Mouse (Mus musculus) forebrain, embryonic 13.5 days (tissue): Measurements from ENCODE around the gene Grpel1. TPM values are rescaled to one million over a fixed set of nuclear protein-coding genes. Genes with fewer than 3 reads are reported as not detected.
A peak's percentile ranks its signal among the peaks of the same experiment; 100 is the strongest.

Source experiments
- ATAC-seq: fragments of 200-750 bp; cut with Nextera tagmentation; 2 replicates; pipeline ENCODE4 v1.8.0; 2017
- H3K27ac ChIP-seq: fragments of 300-500 bp; sonication (generic); 2 replicates; pipeline ENCODE4 v1.5.1; 2015; ENCODE audit warnings: inconsistent platforms, mild to moderate bottlenecking, moderate library complexity
- H3K27me3 ChIP-seq: fragments of 300-500 bp; sonication (generic); 2 replicates; pipeline ENCODE4 v1.6.1; 2015; ENCODE audit warnings: mild to moderate bottlenecking, inconsistent platforms
- H3K36me3 ChIP-seq: fragments of 300-500 bp; sonication (generic); 2 replicates; pipeline ENCODE4 v1.6.1; 2015; ENCODE audit warnings: mild to moderate bottlenecking, inconsistent platforms; ENCODE audit not compliant: poor library complexity, severe bottlenecking
- H3K4me1 ChIP-seq: fragments of 300-500 bp; sonication (generic); 2 replicates; pipeline ENCODE4 v1.6.1; 2015; ENCODE audit warnings: inconsistent platforms
- H3K4me2 ChIP-seq: fragments of 300-500 bp; sonication (generic); 2 replicates; pipeline ENCODE4 v1.6.1; 2015; ENCODE audit warnings: inconsistent platforms, mild to moderate bottlenecking, moderate library complexity
- H3K4me3 ChIP-seq: fragments of 300-500 bp; sonication (generic); 2 replicates; pipeline ENCODE4 v1.5.1; 2015; ENCODE audit warnings: mild to moderate bottlenecking, inconsistent platforms
- H3K9ac ChIP-seq: fragments of 300-500 bp; sonication (generic); 2 replicates; pipeline ENCODE4 v1.6.1; 2015; ENCODE audit warnings: mild to moderate bottlenecking, inconsistent platforms
- H3K9me3 ChIP-seq: fragments of 300-500 bp; sonication (generic); replicated peaks from 2 replicates; pipeline ENCODE4 v1.6.1; 2016; ENCODE audit warnings: inconsistent platforms
- WGBS: fragments of 180-500 bp; shearing (Covaris S2); methylation state at CpG from one replicate; pipeline ENCODE4 v1.1.7; 2015; 5-methylcytosine and 5-hydroxymethylcytosine counted together
- polyA plus RNA-seq: library from polyadenylated mRNA; unstranded; fragments of >200 nt; fragmentation: Nextera tagmentation; extraction: Ambion mirVana; gene quantifications from 2 replicates; pipeline ENCODE4 v1.2.1, GENCODE M21; 2015

The Grpel1 gene
- polyA plus RNA-seq, 1 experiment from 2014 or later, result 51.0 TPM

DNA sequence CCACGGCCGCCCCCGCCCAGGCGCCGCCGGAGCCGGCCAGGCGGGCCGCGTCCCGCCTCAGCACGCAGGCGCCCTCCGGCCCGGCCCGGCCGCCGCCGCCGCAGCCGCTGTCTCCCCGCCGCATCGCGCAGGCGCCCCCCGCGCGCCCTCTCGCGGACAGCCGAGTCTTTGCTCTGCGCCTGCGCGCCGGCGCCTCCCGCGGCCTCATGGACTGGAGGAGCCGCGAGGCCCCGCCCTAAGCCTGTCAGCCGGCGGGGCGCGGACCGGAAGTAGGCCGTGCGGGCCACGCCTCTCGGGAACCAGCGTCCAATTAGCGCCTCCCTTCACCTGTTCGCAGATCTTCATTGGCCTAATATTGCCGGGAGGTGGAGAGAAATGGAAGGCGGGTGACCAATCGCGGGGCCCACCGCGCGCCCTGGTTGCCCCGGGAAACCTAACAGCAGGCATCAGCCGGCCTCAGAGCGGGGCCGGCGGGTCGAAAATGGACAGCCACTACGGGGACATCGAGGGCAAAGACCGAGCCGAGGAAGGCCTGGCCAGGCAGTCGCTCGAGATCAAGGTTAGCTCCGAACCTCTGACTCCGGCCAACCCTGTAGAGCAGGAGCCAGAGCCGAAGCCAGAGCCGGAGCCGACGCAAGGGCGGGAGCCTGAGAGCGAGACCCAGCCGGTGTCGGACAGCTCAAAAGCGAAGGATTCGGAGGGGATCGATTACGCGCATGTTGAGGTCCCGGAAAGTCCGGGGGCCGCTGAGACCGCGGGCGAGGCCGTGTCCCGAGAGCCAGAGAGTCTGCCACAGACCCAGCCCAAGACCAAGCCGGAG lies 19.6 kb downstream of the Grpel1 start, which contains the start of the genes Tada2b and Ccdc96:
Tada2b (minus strand) TSS at position 115 of the 820 bp plus-strand sequence.
Ccdc96 (plus strand) TSS at position 418 of the 820 bp plus-strand sequence.
- H3K4me3 ChIP-seq, result peak within 1 kb of the TSS; percentile 90
- peak within 1 kb of the TSS; percentile 86 for H3K9ac ChIP-seq
- H3K9me3 ChIP-seq, result no peaks in the 10 kb centered on the region
- no peaks in the 10 kb centered on the region; the same call in 1 of the 2 replicates for H3K36me3 ChIP-seq
- H3K4me2 ChIP-seq, result peak within 1 kb of the TSS; percentile 93
- peaks cover 6% of the 10 kb centered on the region; the same call in 1 of the 2 replicates for H3K27me3 ChIP-seq
- peak within 1 kb of the TSS; percentile 81 for H3K27ac ChIP-seq
- H3K4me1 ChIP-seq, result peaks cover 41% of the 10 kb centered on the region
- under 1% methylated on average over 78 of the region's 97 CpGs for WGBS
- ATAC-seq, result peak; percentile 99

DNA sequence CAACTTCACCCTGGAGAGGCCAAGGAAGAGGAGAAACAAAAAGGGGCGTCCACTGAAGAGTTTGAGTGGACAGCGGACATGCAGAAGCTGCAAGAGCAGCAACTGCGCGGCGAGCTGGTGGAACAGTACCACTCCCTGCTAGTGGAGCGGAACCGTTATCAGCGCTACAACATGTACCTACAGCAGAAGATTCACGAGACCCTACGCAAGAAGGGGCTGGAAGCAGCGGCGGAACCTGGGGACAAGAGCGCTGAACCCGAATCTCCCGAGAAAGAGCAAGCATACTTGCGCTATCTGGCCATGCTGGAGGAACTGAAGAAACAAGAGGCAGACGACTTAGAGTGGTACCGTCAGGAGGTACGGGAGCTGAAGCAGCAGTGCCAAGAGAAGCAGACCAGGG lies 20.5 kb downstream of the Grpel1 start:
- Histone ChIP-seq H3K36me3 (no peaks in the 10 kb centered on the region; the same call in 1 of the 2 replicates), H3K9me3 (no peaks in the 10 kb centered on the region), H3K27me3 (peaks cover 6% of the 10 kb centered on the region; the same call in 1 of the 2 replicates), H3K4me1 (peaks cover 38% of the 10 kb centered on the region), H3K4me3 (peak overlapping the region; percentile 90), H3K9ac (peak overlapping the region; percentile 74), H3K4me2 (peak overlapping the region; percentile 93), H3K27ac (no peak overlapping the region)
- WGBS, result 48% methylated on average over 19 of the region's 19 CpGs
- no peak for ATAC-seq

DNA sequence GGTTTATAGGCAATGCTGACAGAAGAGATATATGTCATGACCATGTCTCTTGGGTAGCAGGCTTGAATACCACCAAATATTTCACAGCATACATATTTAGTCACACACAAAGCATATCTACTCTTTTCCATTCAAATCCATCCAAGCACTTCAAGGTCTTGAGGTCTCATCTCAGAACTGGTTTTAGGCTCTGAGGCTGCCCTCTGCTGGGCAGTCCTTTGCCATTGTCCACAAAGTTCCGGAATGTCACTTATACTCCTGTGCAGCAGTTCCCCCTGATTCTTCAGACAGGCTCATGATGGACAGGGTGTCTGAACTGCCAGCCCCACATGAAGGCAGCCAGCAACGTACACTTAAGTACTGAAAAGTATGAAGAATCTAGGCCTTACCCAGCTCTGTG lies 24.4 kb downstream of the Grpel1 start:
- Histone ChIP-seq H3K4me1 (peaks cover 11% of the 10 kb centered on the region), H3K4me3 (no peak overlapping the region), H3K27me3 (peaks cover 6% of the 10 kb centered on the region; the same call in 1 of the 2 replicates), H3K4me2 (no peak overlapping the region), H3K9me3 (no peaks in the 10 kb centered on the region), H3K27ac (no peak overlapping the region), H3K9ac (no peak overlapping the region), H3K36me3 (peaks cover 36% of the 10 kb centered on the region)
- 41% methylated on average over 2 of the region's 2 CpGs for WGBS
- ATAC-seq, result no peak

DNA sequence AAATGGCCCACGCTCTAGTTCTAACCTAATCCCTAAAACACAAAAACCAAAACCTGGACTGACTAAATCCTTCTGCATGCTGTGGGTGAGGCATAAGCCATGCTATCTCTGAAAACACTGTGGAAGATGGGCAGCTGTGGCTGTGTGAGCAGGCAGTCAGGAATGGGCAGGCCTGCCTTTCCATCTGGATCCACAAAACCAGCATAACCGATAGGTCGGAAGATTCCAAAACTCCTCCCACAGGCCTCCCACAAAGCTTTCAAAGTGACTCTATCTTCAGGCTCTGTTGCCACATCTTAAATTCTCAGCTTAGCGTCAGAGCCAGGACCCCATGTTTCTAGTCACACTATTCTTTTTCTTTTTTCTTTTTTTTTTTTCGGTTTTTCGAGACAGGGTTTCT lies 29.1 kb downstream of the Grpel1 start:
- no peak overlapping the region for H3K4me3 ChIP-seq
- H3K4me1 ChIP-seq, result no peaks in the 10 kb centered on the region
- H3K27me3 ChIP-seq, result no peaks in the 10 kb centered on the region
- peaks cover 71% of the 10 kb centered on the region for H3K36me3 ChIP-seq
- 87% methylated on average over 6 of the region's 6 CpGs for WGBS
- no peak overlapping the region for H3K4me2 ChIP-seq
- H3K27ac ChIP-seq, result no peak overlapping the region
- no peak overlapping the region for H3K9ac ChIP-seq
- H3K9me3 ChIP-seq, result no peaks in the 10 kb centered on the region
- ATAC-seq, result no peak

DNA sequence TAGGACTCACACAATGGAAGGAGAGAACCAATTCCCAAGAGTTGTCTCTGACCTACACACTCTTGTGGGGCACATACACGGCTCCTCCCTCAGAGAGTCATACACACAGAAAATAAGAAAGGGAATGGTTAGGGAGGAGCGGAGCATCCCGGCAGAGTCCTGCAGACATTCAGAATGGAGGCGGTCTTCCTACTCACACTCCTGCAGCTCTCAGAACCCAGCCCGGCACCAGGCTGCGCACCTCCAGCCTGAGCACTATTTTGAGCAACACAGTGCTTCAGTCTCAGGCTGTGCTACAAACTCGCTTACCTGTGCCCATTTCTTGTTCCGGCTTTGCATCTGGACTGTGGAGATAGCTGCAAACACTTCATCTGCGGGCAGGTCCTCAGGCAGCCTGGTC lies 29.9 kb downstream of the Grpel1 start:
- no peak for ATAC-seq
- WGBS, result 95% methylated on average over 9 of the region's 9 CpGs
- Histone ChIP-seq H3K4me3 (no peak overlapping the region), H3K27me3 (no peaks in the 10 kb centered on the region), H3K4me2 (no peak overlapping the region), H3K36me3 (peaks cover 75% of the 10 kb centered on the region), H3K9ac (no peak overlapping the region), H3K27ac (no peak overlapping the region), H3K9me3 (no peaks in the 10 kb centered on the region), H3K4me1 (no peaks in the 10 kb centered on the region)

DNA sequence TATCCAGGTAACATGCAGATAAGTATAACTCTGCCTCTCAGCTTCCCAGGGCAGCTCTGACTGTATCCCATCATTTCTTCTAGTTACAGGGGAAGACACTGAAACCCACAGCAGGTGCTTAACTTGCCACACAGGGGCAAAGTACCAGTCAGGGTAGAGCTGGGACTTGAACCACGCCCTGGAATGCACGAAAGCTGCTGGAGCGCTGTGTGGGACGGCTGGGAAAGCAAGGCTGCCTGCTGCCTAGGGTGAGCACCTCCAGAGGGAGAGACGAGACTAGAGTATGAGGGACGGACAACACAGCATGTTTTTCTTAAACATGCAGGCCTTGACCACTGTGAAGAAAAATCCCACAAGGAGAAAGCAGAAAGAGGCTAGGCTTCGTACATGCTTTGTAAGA lies 40.4 kb downstream of the Grpel1 start:
- ATAC-seq, result no peak
- H3K36me3 ChIP-seq, result peaks cover 95% of the 10 kb centered on the region
- H3K4me1 ChIP-seq, result no peaks in the 10 kb centered on the region
- 90% methylated on average over 7 of the region's 7 CpGs for WGBS
- H3K4me2 ChIP-seq, result no peak overlapping the region
- no peak overlapping the region for H3K27ac ChIP-seq
- H3K9ac ChIP-seq, result no peak overlapping the region
- H3K9me3 ChIP-seq, result no peaks in the 10 kb centered on the region
- no peaks in the 10 kb centered on the region for H3K27me3 ChIP-seq
- no peak overlapping the region for H3K4me3 ChIP-seq

DNA sequence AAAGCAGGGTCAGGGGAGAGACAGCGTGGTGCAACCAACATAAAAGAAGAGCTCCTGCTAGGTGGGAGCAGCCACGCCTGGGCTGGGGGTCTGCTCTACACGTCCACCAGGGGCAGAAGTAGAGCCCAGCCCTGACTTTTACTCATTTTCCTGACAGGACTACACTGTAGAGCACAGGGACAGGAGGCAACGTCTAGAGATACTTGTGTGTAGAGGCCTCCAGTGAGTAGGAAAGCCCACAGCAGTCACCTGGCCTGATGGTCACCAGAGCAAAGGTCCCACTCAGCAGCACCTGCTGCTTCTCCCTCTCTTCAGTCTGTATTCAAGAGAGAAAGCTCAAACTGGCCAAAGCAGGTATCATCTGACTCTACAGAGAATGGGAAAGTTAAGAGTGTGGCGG lies 40.8 kb downstream of the Grpel1 start:
- peaks cover 96% of the 10 kb centered on the region for H3K36me3 ChIP-seq
- no peak for ATAC-seq
- WGBS, result 73% methylated on average over 5 of the region's 5 CpGs
- H3K4me2 ChIP-seq, result no peak overlapping the region
- H3K27ac ChIP-seq, result no peak overlapping the region
- H3K4me1 ChIP-seq, result no peaks in the 10 kb centered on the region
- H3K9ac ChIP-seq, result no peak overlapping the region
- no peaks in the 10 kb centered on the region for H3K27me3 ChIP-seq
- H3K4me3 ChIP-seq, result no peak overlapping the region
- H3K9me3 ChIP-seq, result no peaks in the 10 kb centered on the region

DNA sequence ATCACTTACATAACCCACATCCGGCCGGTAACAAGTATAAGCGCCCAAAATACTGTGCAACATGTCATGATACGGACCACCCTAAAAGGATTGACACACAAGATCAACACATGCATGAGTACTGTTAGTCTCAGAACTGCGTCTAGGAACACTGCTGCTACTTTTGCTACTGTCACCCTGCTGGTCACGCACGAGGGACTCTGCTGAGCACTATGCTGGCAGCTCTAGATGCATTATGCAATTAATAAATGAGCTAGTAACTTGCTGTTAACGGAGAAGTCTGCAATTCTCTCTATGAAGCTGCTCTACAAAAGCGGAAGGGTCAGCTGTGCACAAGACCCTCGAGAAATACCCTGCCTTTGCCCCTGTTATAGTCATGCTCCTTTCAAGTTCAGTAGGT lies 43.6 kb downstream of the Grpel1 start:
- WGBS, result 92% methylated on average over 10 of the region's 10 CpGs
- peaks cover 94% of the 10 kb centered on the region for H3K36me3 ChIP-seq
- no peak overlapping the region for H3K27ac ChIP-seq
- no peaks in the 10 kb centered on the region for H3K27me3 ChIP-seq
- no peak overlapping the region for H3K4me2 ChIP-seq
- no peaks in the 10 kb centered on the region for H3K4me1 ChIP-seq
- ATAC-seq, result no peak
- no peak overlapping the region for H3K9ac ChIP-seq
- no peak overlapping the region for H3K4me3 ChIP-seq
- no peaks in the 10 kb centered on the region for H3K9me3 ChIP-seq

DNA sequence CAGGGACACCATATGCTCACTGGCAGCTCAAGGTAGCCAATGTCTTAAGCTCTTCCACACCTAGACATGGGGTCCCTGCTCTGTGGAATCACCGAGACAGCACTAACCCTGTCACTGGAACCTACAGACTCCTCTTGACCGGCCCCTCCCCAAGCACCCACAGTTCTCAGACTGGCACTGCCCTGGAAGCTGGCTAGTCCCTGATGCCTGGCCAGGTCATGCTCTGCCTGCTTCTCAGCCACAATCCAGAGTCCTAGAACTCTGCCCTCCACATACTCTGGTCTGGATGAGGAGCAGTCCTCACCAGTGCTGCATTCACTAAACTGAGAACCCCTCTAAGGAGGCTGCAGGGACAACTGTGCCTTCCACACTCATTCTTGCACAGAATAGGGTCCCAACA lies 46.2 kb downstream of the Grpel1 start:
- ATAC-seq, result no peak
- Histone ChIP-seq H3K36me3 (peaks cover 90% of the 10 kb centered on the region), H3K4me2 (no peak overlapping the region), H3K27me3 (no peaks in the 10 kb centered on the region), H3K27ac (no peak overlapping the region), H3K4me3 (no peak overlapping the region), H3K9me3 (no peaks in the 10 kb centered on the region), H3K4me1 (no peaks in the 10 kb centered on the region), H3K9ac (no peak overlapping the region)
- 100% methylated on average over 2 of the region's 2 CpGs for WGBS

DNA sequence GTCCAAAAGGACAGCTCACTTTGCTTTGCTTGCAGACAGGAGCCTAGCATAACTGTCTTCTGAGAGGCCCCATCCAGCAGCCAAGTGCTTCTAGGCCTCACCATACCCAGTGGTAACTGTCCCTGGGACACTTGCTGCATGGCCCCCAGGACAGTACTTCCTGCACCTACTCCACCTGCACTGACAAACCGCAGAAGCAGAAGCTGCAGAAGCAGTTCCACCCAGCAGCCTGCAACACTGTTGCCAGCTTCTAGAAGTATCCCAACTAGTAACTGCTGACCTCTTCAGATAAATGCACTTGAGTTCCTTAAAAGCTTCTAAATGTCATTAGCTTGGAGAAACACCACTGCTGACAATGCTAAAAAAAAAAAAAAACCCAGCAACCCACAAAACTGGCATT lies 50.3 kb downstream of the Grpel1 start:
- 91% methylated on average over 1 of the region's 1 CpGs for WGBS
- H3K4me2 ChIP-seq, result no peak overlapping the region
- H3K9me3 ChIP-seq, result no peaks in the 10 kb centered on the region
- no peak for ATAC-seq
- H3K9ac ChIP-seq, result no peak overlapping the region
- no peak overlapping the region for H3K4me3 ChIP-seq
- no peaks in the 10 kb centered on the region for H3K27me3 ChIP-seq
- peaks cover 94% of the 10 kb centered on the region for H3K36me3 ChIP-seq
- H3K27ac ChIP-seq, result no peak overlapping the region
- no peaks in the 10 kb centered on the region for H3K4me1 ChIP-seq

DNA sequence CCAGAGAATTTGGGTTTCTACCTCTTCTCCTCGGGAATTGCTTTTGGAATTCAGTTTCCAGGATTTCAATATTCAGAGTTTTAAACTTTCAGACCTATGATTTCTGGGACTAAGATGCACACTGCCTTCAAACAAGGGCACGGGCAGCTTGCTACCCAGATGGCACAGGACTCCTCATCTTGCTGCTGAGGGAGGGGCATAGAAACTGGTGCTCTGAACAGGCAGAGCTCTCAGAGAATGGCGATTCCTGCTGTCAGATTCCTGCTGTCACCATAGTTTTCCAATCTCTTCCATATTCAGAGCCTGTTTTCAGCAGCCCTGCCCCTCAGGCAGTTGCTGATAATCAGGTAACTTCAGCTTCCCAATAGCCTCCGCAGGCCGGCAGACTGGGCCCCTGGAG lies 50.8 kb downstream of the Grpel1 start:
- no peak overlapping the region for H3K27ac ChIP-seq
- H3K36me3 ChIP-seq, result peaks cover 94% of the 10 kb centered on the region
- 90% methylated on average over 5 of the region's 5 CpGs for WGBS

DNA sequence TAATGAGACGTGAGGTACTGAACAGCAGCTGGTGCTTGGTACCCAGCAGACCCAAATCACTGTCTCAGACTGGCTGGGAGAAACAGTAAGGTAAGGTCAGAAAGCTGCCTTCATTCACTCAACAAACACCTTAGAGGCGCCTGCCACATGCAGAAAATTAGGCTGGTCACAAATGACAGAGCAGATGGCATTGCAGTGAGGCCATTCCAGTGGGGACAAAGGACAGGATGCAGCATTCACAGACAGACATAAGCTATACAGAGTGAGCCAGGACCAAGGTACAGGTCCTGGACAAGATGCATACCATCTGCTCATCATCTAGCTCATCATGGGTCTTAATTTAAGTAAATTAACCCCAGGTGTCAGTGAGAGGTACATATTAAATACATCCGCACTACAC lies 52.8 kb downstream of the Grpel1 start:
- Histone ChIP-seq H3K9me3 (no peaks in the 10 kb centered on the region), H3K4me2 (no peak overlapping the region), H3K27me3 (no peaks in the 10 kb centered on the region), H3K36me3 (peaks cover 93% of the 10 kb centered on the region), H3K9ac (no peak overlapping the region), H3K27ac (no peak overlapping the region), H3K4me3 (no peak overlapping the region), H3K4me1 (no peaks in the 10 kb centered on the region)
- ATAC-seq, result no peak
- 89% methylated on average over 3 of the region's 3 CpGs for WGBS

More for the DNA sequence above, 50.8 kb downstream of the Grpel1 start:
- H3K4me1 ChIP-seq, result no peaks in the 10 kb centered on the region
- no peaks in the 10 kb centered on the region for H3K9me3 ChIP-seq
- ATAC-seq, result no peak
- no peak overlapping the region for H3K9ac ChIP-seq
- no peak overlapping the region for H3K4me3 ChIP-seq
- no peak overlapping the region for H3K4me2 ChIP-seq
- no peaks in the 10 kb centered on the region for H3K27me3 ChIP-seq
